Mouse (Mus musculus): ENCODE data around the gene Rgs8. TPM values are rescaled to one million over a fixed set of nuclear protein-coding genes. Genes with fewer than 3 reads are reported as not detected.
A peak's percentile ranks its signal among the peaks of the same experiment; 100 is the strongest.

Rgs8 gene
- polyA plus RNA-seq, 1 experiment from 2014 or later: 0.24 TPM

DNA sequence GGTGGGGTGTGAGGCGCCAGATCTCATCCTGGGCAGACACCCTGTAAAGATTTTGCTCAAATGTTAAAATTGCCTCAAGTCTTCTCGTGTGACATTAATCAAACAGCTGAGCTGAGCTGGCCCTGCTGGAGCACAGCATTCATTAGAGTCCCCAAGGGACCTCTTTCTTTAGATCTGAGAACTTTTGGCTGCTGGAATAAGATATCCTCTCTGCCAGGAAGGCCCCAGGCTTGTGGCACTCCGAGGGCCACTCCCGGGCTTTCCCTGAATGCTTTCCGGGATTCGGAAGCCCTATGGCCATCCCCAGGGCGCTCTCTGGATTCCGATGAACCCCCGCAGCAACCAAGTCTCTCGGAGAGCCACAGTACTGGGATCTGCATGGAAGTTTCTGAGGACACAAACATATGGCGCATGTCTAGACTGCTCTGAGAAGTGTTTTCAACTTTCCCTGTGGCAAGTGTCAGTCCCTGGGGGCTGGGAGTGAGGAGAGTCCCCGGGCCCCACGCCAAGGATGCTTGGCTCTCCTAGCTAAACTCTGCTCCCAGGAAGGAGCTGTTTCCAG is 10.8 kb upstream of the Rgs8 start:
- H3K27ac ChIP-seq (replicated peaks; ENCODE audit: low read depth, low read length): peak overlapping the region; percentile 72
- no peaks in the 10 kb centered on the region for H3K36me3 ChIP-seq (ENCODE audit: control insufficient read depth, insufficient read depth, low read length)
- no peaks in the 10 kb centered on the region for H3K27me3 ChIP-seq (ENCODE audit: control insufficient read depth, insufficient read depth, low read length)
- H3K4me1 ChIP-seq (ENCODE audit: control insufficient read depth, insufficient read depth, low read length): peaks cover 11% of the 10 kb centered on the region
- H3K9ac ChIP-seq (ENCODE audit: low read length): 0 out of 2 replicates have a peak overlapping the region, but pooled peaks have one; percentile 8
- WGBS: 4% methylated on average over 13 of the region's 13 CpGs
- H3K4me3 ChIP-seq (ENCODE audit: low read depth, low read length): peak overlapping the region; percentile 7; the same call in 1 of the 2 replicates
- peak overlapping the region; percentile 35 for H3K4me2 ChIP-seq (ENCODE audit: low read depth, severe bottlenecking)
- peak; percentile 77 for ATAC-seq (ENCODE audit: insufficient number of reproducible peaks, low FRiP score, low TSS enrichment, low read depth)
- H3K9me3 ChIP-seq (ENCODE audit: control insufficient read depth, low read length): no peaks in the 10 kb centered on the region
- peak; percentile 43 for DNase-seq (ENCODE audit: low spot score)

DNA sequence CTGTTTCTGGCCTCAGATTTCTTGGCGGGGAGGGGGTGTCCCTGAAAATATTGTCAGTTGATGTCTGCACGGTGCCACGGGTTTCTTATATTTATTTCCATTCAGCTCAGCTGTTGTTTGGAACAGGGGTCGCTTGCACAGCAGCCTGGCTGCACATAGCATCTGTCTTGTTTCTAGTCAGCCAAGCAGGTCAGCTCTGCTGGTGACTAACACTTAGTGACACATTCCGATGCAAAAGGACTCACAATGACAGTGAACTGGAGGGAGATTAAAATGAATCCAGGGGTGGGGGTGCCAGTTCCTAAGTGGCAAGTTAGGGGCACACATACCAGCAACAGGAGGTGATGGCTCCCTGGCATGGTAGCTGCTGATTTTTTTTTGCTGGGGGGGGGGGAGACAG is 849 bp downstream of the Rgs8 start:
- Histone ChIP-seq H3K4me1 (ENCODE audit: control insufficient read depth, insufficient read depth, low read length) (no peaks in the 10 kb centered on the region), H3K9ac (ENCODE audit: low read length) (no peak overlapping the region), H3K36me3 (ENCODE audit: control insufficient read depth, insufficient read depth, low read length) (no peaks in the 10 kb centered on the region), H3K4me2 (ENCODE audit: low read depth, severe bottlenecking) (peak overlapping the region; percentile 64; the same call in 1 of the 2 replicates), H3K27ac (replicated peaks; ENCODE audit: low read depth, low read length) (no peak overlapping the region), H3K27me3 (ENCODE audit: control insufficient read depth, insufficient read depth, low read length) (peaks cover 18% of the 10 kb centered on the region; the same call in 1 of the 2 replicates), H3K9me3 (ENCODE audit: control insufficient read depth, low read length) (no peaks in the 10 kb centered on the region), H3K4me3 (ENCODE audit: low read depth, low read length) (no peak overlapping the region)
- DNase-seq (ENCODE audit: low spot score) (peak; percentile 25), ATAC-seq (ENCODE audit: insufficient number of reproducible peaks, low FRiP score, low TSS enrichment, low read depth) (no peak)
- 17% methylated on average over 5 of the region's 5 CpGs for WGBS

DNA sequence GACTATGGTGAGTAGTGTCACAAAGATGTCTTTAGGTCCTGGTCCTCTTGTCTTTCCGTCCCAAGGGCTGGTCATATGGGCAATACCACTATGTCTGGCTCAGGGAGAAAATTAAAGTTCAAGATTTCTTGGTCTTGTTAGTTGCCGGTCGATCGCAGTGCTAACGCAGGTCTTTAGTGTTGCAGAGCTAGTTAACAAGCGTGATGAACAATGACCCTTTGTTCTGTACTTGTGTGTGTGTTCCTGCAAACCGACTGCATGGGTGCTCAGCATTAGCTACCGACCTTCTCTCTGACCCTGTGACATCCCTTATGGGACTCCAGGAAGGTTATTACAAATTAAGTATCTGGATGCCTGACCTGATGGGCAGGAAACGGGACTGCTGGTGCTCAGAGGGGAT is 6.8 kb downstream of the Rgs8 start:
- no peaks in the 10 kb centered on the region for H3K36me3 ChIP-seq (ENCODE audit: control insufficient read depth, insufficient read depth, low read length)
- no peaks in the 10 kb centered on the region for H3K9me3 ChIP-seq (ENCODE audit: control insufficient read depth, low read length)
- no peak overlapping the region for H3K4me2 ChIP-seq (ENCODE audit: low read depth, severe bottlenecking)
- 0 out of 2 replicates have a peak, but pooled peaks cover 5% of the 10 kb centered on the region for H3K4me1 ChIP-seq (ENCODE audit: control insufficient read depth, insufficient read depth, low read length)
- DNase-seq (ENCODE audit: low spot score) (no peak), ATAC-seq (ENCODE audit: insufficient number of reproducible peaks, low FRiP score, low TSS enrichment, low read depth) (no peak)
- 0 out of 2 replicates have a peak, but pooled peaks cover 5% of the 10 kb centered on the region for H3K27me3 ChIP-seq (ENCODE audit: control insufficient read depth, insufficient read depth, low read length)
- 51% methylated on average over 9 of the region's 9 CpGs for WGBS
- no peak overlapping the region for H3K9ac ChIP-seq (ENCODE audit: low read length)
- H3K27ac ChIP-seq (replicated peaks; ENCODE audit: low read depth, low read length): no peak overlapping the region
- H3K4me3 ChIP-seq (ENCODE audit: low read depth, low read length): no peak overlapping the region

DNA sequence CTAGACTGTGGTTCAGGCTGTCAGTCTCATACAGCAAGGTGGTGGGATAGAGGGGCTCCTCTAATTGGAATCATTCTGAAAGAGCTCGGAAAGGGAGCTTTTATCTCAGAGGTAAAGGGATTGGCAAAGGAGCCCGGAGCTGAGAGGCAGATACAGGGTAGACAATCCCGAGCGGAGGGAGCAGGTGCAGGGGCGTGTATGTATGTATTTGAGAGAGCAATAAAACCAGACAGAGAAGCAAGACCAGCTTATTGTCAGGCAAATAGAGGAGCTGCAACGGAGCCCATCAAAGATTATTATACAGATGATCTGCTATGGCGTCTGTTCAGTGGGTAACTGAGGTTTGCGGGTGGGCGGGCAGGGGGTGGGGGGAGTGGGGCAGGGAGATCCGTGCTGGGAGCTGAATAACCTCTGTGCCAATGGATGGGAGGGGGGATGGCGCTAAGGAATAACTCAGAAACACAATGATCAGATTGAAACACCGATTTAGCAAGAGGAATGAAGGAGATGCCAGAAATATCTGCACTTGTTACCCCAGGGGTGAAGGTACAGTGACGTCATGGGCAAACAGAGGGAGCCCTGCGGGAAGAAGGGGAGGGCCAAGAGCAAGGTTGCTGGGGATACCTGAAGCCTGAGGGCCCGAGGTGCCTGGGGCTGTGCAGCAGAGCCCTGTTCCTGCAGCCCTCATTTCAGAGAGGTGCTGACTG is 8.3 kb downstream of the Rgs8 start:
- H3K9ac ChIP-seq (ENCODE audit: low read length): no peak overlapping the region
- 43% methylated on average over 15 of the region's 15 CpGs for WGBS

DNA sequence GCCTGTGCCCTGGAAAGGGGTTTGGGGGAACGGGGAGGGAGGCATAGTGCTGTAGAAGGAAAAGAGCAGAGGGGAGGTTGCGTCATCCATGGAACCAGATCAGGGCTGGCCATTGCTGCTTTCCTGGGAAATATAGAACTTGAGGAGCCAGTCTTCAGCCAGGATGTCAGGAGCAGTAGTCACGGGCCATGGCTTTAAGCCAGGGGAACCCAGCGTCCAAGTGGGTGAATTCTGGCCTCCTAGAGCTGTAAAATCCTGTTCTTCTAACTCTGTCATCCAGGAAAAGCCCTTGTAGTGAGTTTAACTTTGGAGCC is 8.8 kb downstream of the Rgs8 start:
- 52% methylated on average over 4 of the region's 4 CpGs for WGBS
- Histone ChIP-seq H3K4me2 (ENCODE audit: low read depth, severe bottlenecking) (no peak overlapping the region), H3K4me1 (ENCODE audit: control insufficient read depth, insufficient read depth, low read length) (peaks cover 22% of the 10 kb centered on the region), H3K27ac (replicated peaks; ENCODE audit: low read depth, low read length) (no peak overlapping the region), H3K9ac (ENCODE audit: low read length) (no peak overlapping the region), H3K4me3 (ENCODE audit: low read depth, low read length) (no peak overlapping the region), H3K36me3 (ENCODE audit: control insufficient read depth, insufficient read depth, low read length) (no peaks in the 10 kb centered on the region), H3K9me3 (ENCODE audit: control insufficient read depth, low read length) (no peaks in the 10 kb centered on the region), H3K27me3 (ENCODE audit: control insufficient read depth, insufficient read depth, low read length) (0 out of 2 replicates have a peak, but pooled peaks cover 5% of the 10 kb centered on the region)
- no peak for DNase-seq (ENCODE audit: low spot score)
- ATAC-seq (ENCODE audit: insufficient number of reproducible peaks, low FRiP score, low TSS enrichment, low read depth): no peak

More for the DNA sequence above, 8.3 kb downstream of the Rgs8 start:
- ATAC-seq (ENCODE audit: insufficient number of reproducible peaks, low FRiP score, low TSS enrichment, low read depth) (no peak), DNase-seq (ENCODE audit: low spot score) (no peak)
- H3K27me3 ChIP-seq (ENCODE audit: control insufficient read depth, insufficient read depth, low read length): 0 out of 2 replicates have a peak, but pooled peaks cover 5% of the 10 kb centered on the region
- H3K9me3 ChIP-seq (ENCODE audit: control insufficient read depth, low read length): no peaks in the 10 kb centered on the region
- H3K4me2 ChIP-seq (ENCODE audit: low read depth, severe bottlenecking): no peak overlapping the region
- H3K4me3 ChIP-seq (ENCODE audit: low read depth, low read length): no peak overlapping the region
- H3K4me1 ChIP-seq (ENCODE audit: control insufficient read depth, insufficient read depth, low read length): peaks cover 16% of the 10 kb centered on the region
- no peak overlapping the region for H3K27ac ChIP-seq (replicated peaks; ENCODE audit: low read depth, low read length)
- H3K36me3 ChIP-seq (ENCODE audit: control insufficient read depth, insufficient read depth, low read length): no peaks in the 10 kb centered on the region

DNA sequence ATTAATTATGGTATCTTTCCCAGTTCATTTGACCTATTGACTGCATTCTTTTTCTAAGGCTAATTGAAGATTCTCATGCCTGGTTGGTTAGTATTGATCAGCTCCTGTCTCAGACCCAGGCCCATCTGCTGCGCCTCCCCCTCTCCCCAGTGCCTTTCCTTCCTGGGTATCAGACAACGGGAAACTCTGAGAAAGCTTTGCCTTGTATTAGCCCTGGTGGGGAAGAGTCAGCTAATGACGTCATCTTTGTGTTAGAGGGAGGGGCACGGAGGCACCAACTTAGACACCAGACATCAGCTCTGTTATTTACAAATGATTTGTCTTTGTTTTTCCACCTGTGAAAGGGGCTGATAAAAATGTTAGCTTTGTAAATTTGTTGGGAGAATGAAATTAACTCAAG is 9.5 kb downstream of the Rgs8 start:
- Histone ChIP-seq H3K4me1 (ENCODE audit: control insufficient read depth, insufficient read depth, low read length) (peaks cover 22% of the 10 kb centered on the region), H3K9me3 (ENCODE audit: control insufficient read depth, low read length) (no peaks in the 10 kb centered on the region), H3K4me3 (ENCODE audit: low read depth, low read length) (no peak overlapping the region), H3K27me3 (ENCODE audit: control insufficient read depth, insufficient read depth, low read length) (0 out of 2 replicates have a peak, but pooled peaks cover 5% of the 10 kb centered on the region), H3K27ac (replicated peaks; ENCODE audit: low read depth, low read length) (no peak overlapping the region), H3K36me3 (ENCODE audit: control insufficient read depth, insufficient read depth, low read length) (no peaks in the 10 kb centered on the region), H3K9ac (ENCODE audit: low read length) (no peak overlapping the region), H3K4me2 (ENCODE audit: low read depth, severe bottlenecking) (no peak overlapping the region)
- ATAC-seq (ENCODE audit: insufficient number of reproducible peaks, low FRiP score, low TSS enrichment, low read depth) (no peak), DNase-seq (ENCODE audit: low spot score) (no peak)
- WGBS: 49% methylated on average over 4 of the region's 4 CpGs

DNA sequence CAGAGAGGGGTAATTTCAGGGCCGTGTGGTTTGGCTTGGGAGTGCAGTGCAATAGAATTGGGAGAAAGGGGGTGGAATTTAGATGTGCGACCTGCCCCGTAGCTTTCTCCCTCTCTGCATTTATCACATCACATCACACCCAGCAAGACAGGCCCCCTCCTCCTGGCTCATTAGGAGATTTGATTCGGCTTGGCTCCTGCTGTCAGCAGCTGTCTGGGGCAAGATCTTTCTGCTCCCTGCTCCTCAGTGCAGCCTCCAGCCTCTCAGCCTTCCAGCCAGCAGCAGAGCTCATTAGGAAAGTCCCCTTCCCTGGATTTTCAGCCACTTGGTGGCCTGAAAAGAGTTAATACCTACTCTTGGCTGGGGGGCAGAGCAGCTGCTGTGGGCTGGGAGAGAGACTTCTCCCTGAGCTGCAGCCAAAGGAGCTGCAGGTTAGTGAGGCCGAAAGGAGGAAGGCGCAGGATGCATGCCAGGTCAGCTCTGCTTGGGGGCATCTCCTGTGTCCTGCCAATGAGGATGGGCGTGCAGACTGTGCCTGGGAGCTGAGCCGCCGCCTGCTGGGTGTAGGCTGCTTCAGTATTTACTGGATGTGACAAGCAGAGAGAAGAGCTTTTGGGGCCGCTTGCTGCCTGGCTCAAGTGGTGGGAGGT is 12.4 kb downstream of the Rgs8 start:
- DNase-seq (ENCODE audit: low spot score) (peak; percentile 57), ATAC-seq (ENCODE audit: insufficient number of reproducible peaks, low FRiP score, low TSS enrichment, low read depth) (peak; percentile 69)
- Histone ChIP-seq H3K27me3 (ENCODE audit: control insufficient read depth, insufficient read depth, low read length) (0 out of 2 replicates have a peak, but pooled peaks cover 5% of the 10 kb centered on the region), H3K9ac (ENCODE audit: low read length) (no peak overlapping the region), H3K36me3 (ENCODE audit: control insufficient read depth, insufficient read depth, low read length) (no peaks in the 10 kb centered on the region), H3K27ac (replicated peaks; ENCODE audit: low read depth, low read length) (no peak overlapping the region), H3K4me2 (ENCODE audit: low read depth, severe bottlenecking) (peak overlapping the region; percentile 20), H3K4me1 (ENCODE audit: control insufficient read depth, insufficient read depth, low read length) (peaks cover 20% of the 10 kb centered on the region), H3K9me3 (ENCODE audit: control insufficient read depth, low read length) (no peaks in the 10 kb centered on the region), H3K4me3 (ENCODE audit: low read depth, low read length) (no peak overlapping the region)
- WGBS: 3% methylated on average over 10 of the region's 10 CpGs

DNA sequence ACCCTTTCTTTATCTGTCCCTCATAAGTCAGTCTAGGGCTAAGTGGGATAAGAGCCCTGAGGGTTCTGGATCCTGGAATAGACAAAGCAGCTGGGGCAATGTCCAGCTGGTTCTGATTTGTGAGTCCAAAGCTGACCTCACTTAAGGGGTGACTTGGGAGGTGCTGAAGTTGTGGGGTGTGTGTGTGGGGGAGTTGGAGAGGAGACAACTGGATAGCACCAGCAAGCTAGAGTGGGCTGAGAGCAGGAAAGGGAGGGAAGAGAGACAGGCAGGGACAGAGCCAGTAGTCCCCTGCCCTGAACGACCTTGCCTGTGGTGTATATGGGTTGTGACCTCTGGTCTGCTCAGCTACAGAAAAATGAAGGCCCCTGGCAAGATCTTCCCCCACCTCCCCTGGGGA is 13.4 kb downstream of the Rgs8 start:
- Histone ChIP-seq H3K4me2 (ENCODE audit: low read depth, severe bottlenecking) (no peak overlapping the region), H3K9me3 (ENCODE audit: control insufficient read depth, low read length) (no peaks in the 10 kb centered on the region), H3K4me3 (ENCODE audit: low read depth, low read length) (no peak overlapping the region), H3K27ac (replicated peaks; ENCODE audit: low read depth, low read length) (no peak overlapping the region), H3K9ac (ENCODE audit: low read length) (no peak overlapping the region), H3K36me3 (ENCODE audit: control insufficient read depth, insufficient read depth, low read length) (no peaks in the 10 kb centered on the region), H3K4me1 (ENCODE audit: control insufficient read depth, insufficient read depth, low read length) (peaks cover 20% of the 10 kb centered on the region), H3K27me3 (ENCODE audit: control insufficient read depth, insufficient read depth, low read length) (0 out of 2 replicates have a peak, but pooled peaks cover 3% of the 10 kb centered on the region)
- ATAC-seq (ENCODE audit: insufficient number of reproducible peaks, low FRiP score, low TSS enrichment, low read depth): no peak
- 5% methylated on average over 1 of the region's 1 CpGs for WGBS
- DNase-seq (ENCODE audit: low spot score): no peak
